Mouse (Mus musculus) CH12.LX (cell line): Measurements from ENCODE around the gene Rgs11. TPM values are rescaled to one million over a fixed set of nuclear protein-coding genes. Genes with fewer than 3 reads are reported as not detected.

Experiments used
- DNase-seq: peaks from one replicate; pipeline ENCODE4 v3.0.0-alpha.2; 2013; ENCODE audit errors: extremely low read depth
- H3K27ac ChIP-seq: 2 replicates; pipeline ENCODE4 v1.5.1; 2012; ENCODE audit warnings: low read depth, mild to moderate bottlenecking, control low read depth, moderate library complexity; ENCODE audit not compliant: insufficient read depth
- H3K27me3 ChIP-seq: replicated peaks from 2 replicates; pipeline ENCODE3; 2012; ENCODE audit warnings: inconsistent platforms
- H3K36me3 ChIP-seq, 2 experiments: replicated peaks in 1 of 2; 2 replicates each; pipeline versions ENCODE3 to v1.6.1; 2012; ENCODE audit warnings: inconsistent platforms in 1 of 2, low read length in 1 of 2, mild to moderate bottlenecking in 1 of 2, mixed read lengths in 1 of 2, moderate library complexity in 1 of 2; ENCODE audit not compliant: control insufficient read depth in 1 of 2, insufficient read depth in 1 of 2
- H3K4me1 ChIP-seq, 2 experiments: 2 replicates each; pipeline ENCODE4 v1.6.1; 2012; ENCODE audit warnings: inconsistent platforms in 1 of 2, moderate library complexity in 1 of 2; ENCODE audit not compliant: insufficient read depth in 2 of 2, control insufficient read depth in 1 of 2
- H3K4me2 ChIP-seq: 2 replicates; pipeline ENCODE4 v1.6.1; 2012; ENCODE audit warnings: low read depth, mild to moderate bottlenecking, control low read depth; ENCODE audit not compliant: poor library complexity, insufficient read depth, severe bottlenecking
- H3K4me3 ChIP-seq, 3 experiments: fragments of 150-350 bp in 1 of 3; sonication (generic) in 1 of 3; replicated peaks in 1 of 3; 2 replicates each; pipeline versions ENCODE3 to v1.5.1; 2011 to 2012; ENCODE audit warnings: low read depth in 2 of 3, low read length in 2 of 3, mild to moderate bottlenecking in 2 of 3, moderate library complexity in 2 of 3, control low read depth in 1 of 3, improper control_type of control experiment in 1 of 3, inconsistent platforms in 1 of 3, mixed read lengths in 1 of 3; ENCODE audit not compliant: poor library complexity in 1 of 3
- H3K79me2 ChIP-seq: replicated peaks from 2 replicates; pipeline ENCODE4 v1.6.1; 2012; ENCODE audit warnings: mild to moderate bottlenecking, moderate library complexity; ENCODE audit not compliant: control insufficient read depth, poor library complexity, insufficient read depth, severe bottlenecking; ENCODE audit errors: extremely low read depth
- H3K9ac ChIP-seq: 2 replicates; pipeline ENCODE4 v1.6.1; 2012; ENCODE audit warnings: low read depth, mild to moderate bottlenecking, control low read depth, moderate library complexity; ENCODE audit not compliant: insufficient read depth
- H3K9me3 ChIP-seq: replicated peaks from 2 replicates; pipeline ENCODE3; 2012; ENCODE audit warnings: low read length, inconsistent platforms, mixed read lengths
- CHD1 ChIP-seq: IDR thresholded peaks from 2 replicates; pipeline ENCODE4 v1.6.1; 2012; ENCODE audit warnings: low read depth, low read length, improper control_type of control experiment, inconsistent platforms
- CTCF ChIP-seq, 2 experiments: IDR thresholded peaks in 1 of 2; conservative IDR thresholded peaks in 1 of 2; 2 replicates each; pipeline ENCODE4 v1.5.1; 2011 to 2012; ENCODE audit warnings: low read depth in 2 of 2, low read length in 2 of 2, improper control_type of control experiment in 1 of 2, inconsistent platforms in 1 of 2, mild to moderate bottlenecking in 1 of 2, moderate library complexity in 1 of 2
- E2F4 ChIP-seq: IDR thresholded peaks from 2 replicates; pipeline ENCODE4 v1.6.1; 2011; ENCODE audit warnings: low read depth, low read length, improper control_type of control experiment; ENCODE audit not compliant: insufficient replicate concordance
- ELF1 ChIP-seq: IDR thresholded peaks from 2 replicates; pipeline ENCODE4 v1.6.1; 2014; ENCODE audit warnings: low read depth, mild to moderate bottlenecking, inconsistent platforms, low read length, improper control_type of control experiment
- GABPA ChIP-seq: IDR thresholded peaks from 2 replicates; pipeline ENCODE4 v1.6.1; 2012; ENCODE audit warnings: low read depth, low read length, improper control_type of control experiment, inconsistent platforms; ENCODE audit not compliant: insufficient replicate concordance
- HCFC1 ChIP-seq: IDR thresholded peaks from 2 replicates; pipeline ENCODE4 v1.6.1; 2012; ENCODE audit warnings: low read depth, mild to moderate bottlenecking, inconsistent platforms, low read length, improper control_type of control experiment
- IRF4 ChIP-seq: IDR thresholded peaks from 2 replicates; pipeline ENCODE4 v1.6.1; 2014; ENCODE audit warnings: low read depth, mild to moderate bottlenecking, inconsistent platforms, low read length, improper control_type of control experiment
- JUN ChIP-seq: IDR thresholded peaks from 2 replicates; pipeline ENCODE4 v1.6.1; 2011; ENCODE audit warnings: low read depth, mild to moderate bottlenecking, low read length, improper control_type of control experiment, moderate library complexity; ENCODE audit not compliant: insufficient read depth
- JUND ChIP-seq: conservative IDR thresholded peaks from 2 replicates; pipeline ENCODE4 v1.6.1; 2011; ENCODE audit warnings: low read depth, low read length, improper control_type of control experiment
- MAZ ChIP-seq: IDR thresholded peaks from 2 replicates; pipeline ENCODE4 v1.6.1; 2012; ENCODE audit warnings: low read depth, mild to moderate bottlenecking, inconsistent platforms, low read length, improper control_type of control experiment, moderate library complexity
- MXI1 ChIP-seq: IDR thresholded peaks from 2 replicates; pipeline ENCODE4 v1.6.1; 2011; ENCODE audit warnings: mild to moderate bottlenecking, low read depth, low read length, improper control_type of control experiment
- MYC ChIP-seq: IDR thresholded peaks from 2 replicates; pipeline ENCODE4 v1.6.1; 2011; ENCODE audit warnings: low read depth, mild to moderate bottlenecking, improper control_type of control experiment, low read length
- NRF1 ChIP-seq: IDR thresholded peaks from 2 replicates; pipeline ENCODE4 v1.6.1; 2014; ENCODE audit warnings: low read depth, mild to moderate bottlenecking, inconsistent platforms, low read length, improper control_type of control experiment, moderate library complexity
- POLR2A ChIP-seq: IDR thresholded peaks from 2 replicates; pipeline ENCODE4 v1.6.1; 2011; ENCODE audit warnings: low read depth, mild to moderate bottlenecking, improper control_type of control experiment, low read length
- POLR2AphosphoS2 ChIP-seq: IDR thresholded peaks from 2 replicates; pipeline ENCODE4 v1.6.1; 2011; ENCODE audit warnings: low read depth, low read length, improper control_type of control experiment
- SIN3A ChIP-seq: IDR thresholded peaks from 2 replicates; pipeline ENCODE4 v1.6.1; 2012; ENCODE audit warnings: low read length, improper control_type of control experiment, inconsistent platforms
- SMC3 ChIP-seq: IDR thresholded peaks from 2 replicates; pipeline ENCODE4 v1.6.1; 2011; ENCODE audit warnings: low read depth, low read length, improper control_type of control experiment
- TCF12 ChIP-seq: IDR thresholded peaks from 2 replicates; pipeline ENCODE4 v1.6.1; 2014; ENCODE audit warnings: low read depth, mild to moderate bottlenecking, inconsistent platforms, low read length, improper control_type of control experiment
- UBTF ChIP-seq: IDR thresholded peaks from 2 replicates; pipeline ENCODE4 v1.6.1; 2012; ENCODE audit warnings: low read depth, mild to moderate bottlenecking, inconsistent platforms, low read length, improper control_type of control experiment, moderate library complexity
- USF1 ChIP-seq: IDR thresholded peaks from 2 replicates; pipeline ENCODE4 v1.6.1; 2014; ENCODE audit warnings: low read depth, mild to moderate bottlenecking, inconsistent platforms, low read length, improper control_type of control experiment
- USF2 ChIP-seq: conservative IDR thresholded peaks from 2 replicates; pipeline ENCODE4 v1.6.1; 2011; ENCODE audit warnings: low read depth, low read length, improper control_type of control experiment
- ZKSCAN1 ChIP-seq: IDR thresholded peaks from 2 replicates; pipeline ENCODE4 v1.6.1; 2012; ENCODE audit warnings: low read depth, inconsistent platforms, low read length, improper control_type of control experiment, borderline replicate concordance
- ZMIZ1 ChIP-seq: IDR thresholded peaks from 2 replicates; pipeline ENCODE4 v1.6.1; 2012; ENCODE audit warnings: low read depth, mild to moderate bottlenecking, inconsistent platforms, low read length, improper control_type of control experiment
- ZNF384 ChIP-seq: IDR thresholded peaks from 2 replicates; pipeline ENCODE4 v1.6.1; 2012; ENCODE audit warnings: low read depth, low read length, improper control_type of control experiment, inconsistent platforms
- dilution Hi-C: fragments of 300-500 bp; cut with MboI; formaldehyde crosslinking; loops from 2 replicates; pipeline ENCODE4 v1.14.3; 2020; ENCODE audit warnings: low sequenced_read_pairs; ENCODE audit not compliant: extremely low pct_unique_long_range_greater_than_20kb, extremely low pct_ligation_motif_present
- in situ Hi-C: fragments of 300-500 bp; cut with MboI; formaldehyde crosslinking; loops from 3 replicates; pipeline ENCODE4 v1.14.3; 2019; ENCODE audit warnings: low sequenced_read_pairs, low pct_ligation_motif_present, low pct_unique_long_range_greater_than_20kb, mixed read lengths
- polyA plus RNA-seq: library from polyadenylated mRNA; unstranded; fragments of >175 nt; gene quantifications from 2 replicates; pipeline ENCODE4 v1.2.1, GENCODE M21; 2012; ENCODE audit warnings: low read depth; ENCODE audit not compliant: insufficient read length
- total RNA-seq, 2 experiments: library from RNA; depleted of rRNA; stranded (reverse); fragments of 300-350 nt in 1 of 2; fragments of >200 nt in 1 of 2; gene quantifications; 2 replicates each; pipeline ENCODE4 v1.2.3; 2012 to 2014

Gene Rgs11
- total and polyA plus RNA-seq, 3 experiments: 0.13 to 8.1 (median 0.40) TPM

- Histone ChIP-seq H3K79me2 (no peaks in the 10 kb centered on the region), H3K9ac (peak within 1 kb of the TSS; percentile 69), H3K27me3 (peaks cover 9% of the 10 kb centered on the region), H3K4me1 (peaks cover 0 to 22% of the 10 kb centered on the region in 2 experiments)
- dilution Hi-C loops: no loop called here
- TF ChIP-seq MYC (no peak), NRF1 (no peak), MXI1 (peak; percentile 37), TCF12 (no peak), HCFC1 (peak; percentile 75), E2F4 (no peak), ZKSCAN1 (no peak), MAZ (peak; percentile 87), ZMIZ1 (no peak), CTCF (conservative IDR thresholded peaks at IDR 0.05 in 1 of 2, IDR thresholded peaks at IDR 0.05 in 1 of 2; ENCODE audit: low read depth in 2 of 2, low read length in 2 of 2) (peak in 1 of 2 experiments; percentile 41; a peak in 2 of 4 replicates), SIN3A (peak; percentile 76), ELF1 (peak; percentile 54), POLR2AphosphoS2 (no peak), SMC3 (no peak), POLR2A (peak; percentile 61)
- TF ChIP-seq, all 38 proteins: peak for 7
- H3K36me3 ChIP-seq: no peaks in the 10 kb centered on the region
- peak within 1 kb of the TSS; percentile 71 to 88 (median 84) for H3K4me3 ChIP-seq
- in situ Hi-C loops: loop anchor here (5.0 kb wide), 1 partner anchor 52 kb away; no protein-coding TSS in a partner anchor
- H3K27ac ChIP-seq: peak within 1 kb of the TSS; percentile 2; the same call in 1 of the 2 replicates
- H3K4me2 ChIP-seq: peak within 1 kb of the TSS; percentile 76
- peaks cover 6% of the 10 kb centered on the region for H3K9me3 ChIP-seq
- peak; percentile 95 for DNase-seq
Observed at GRCm38 (mm10) chr17:26244101-26244841, 41.5 kb downstream of the Rgs11 start, which contains the start of gene Fam234a. Fam234a (minus strand) TSS chr17:26244242.

DNA sequence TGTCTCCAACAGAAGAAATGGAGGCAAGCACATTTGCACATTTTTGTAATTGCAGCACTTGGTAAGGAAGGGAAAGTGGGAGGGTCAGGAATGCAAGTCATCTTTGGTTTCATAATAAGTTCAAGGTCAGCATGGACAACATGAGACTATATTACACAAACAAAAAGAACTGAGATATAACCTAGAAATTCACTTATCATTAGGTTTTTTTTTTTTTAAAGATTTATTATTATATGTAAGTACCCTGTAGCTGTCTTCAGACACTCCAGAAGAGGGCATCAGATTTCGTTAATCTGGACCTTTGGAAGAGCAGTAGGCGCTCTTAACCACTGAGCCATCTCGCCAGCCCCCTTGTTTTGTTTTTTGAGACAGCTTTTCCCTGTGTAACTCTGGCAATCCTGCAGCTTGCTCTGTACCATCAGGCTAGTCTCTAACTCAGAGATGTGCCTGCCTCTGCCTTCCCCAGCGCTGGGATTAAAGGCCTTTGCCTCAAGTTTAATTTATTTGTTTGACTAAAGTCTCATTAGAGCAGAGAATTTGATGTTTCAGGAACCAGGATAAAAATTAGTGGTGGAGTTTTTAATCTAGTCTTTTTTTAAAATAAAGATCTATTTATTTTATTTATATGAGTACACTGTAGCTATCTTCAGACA, 49.3 kb downstream of the Rgs11 start:
- H3K79me2 ChIP-seq: peaks cover 38% of the 10 kb centered on the region
- dilution Hi-C loops: no loop called here
- H3K4me3 ChIP-seq: peak overlapping the region; percentile 30 to 94 (median 88)
- peaks cover 2 to 17% of the 10 kb centered on the region in 2 experiments; a peak in 3 of 4 replicates for H3K4me1 ChIP-seq
- H3K9ac ChIP-seq: peak overlapping the region; percentile 84
- peaks cover 8% of the 10 kb centered on the region for H3K27me3 ChIP-seq
- H3K27ac ChIP-seq: no peak overlapping the region
- peak overlapping the region; percentile 82; the same call in 1 of the 2 replicates for H3K4me2 ChIP-seq
- in situ Hi-C loops: no loop called here
- TF ChIP-seq UBTF: no peak
- TF ChIP-seq JUN: no peak
- no peak for TF ChIP-seq HCFC1
- TF ChIP-seq ZMIZ1: no peak
- TF ChIP-seq USF2: no peak
- TF ChIP-seq JUND: no peak
- TF ChIP-seq E2F4: no peak
- no peak for TF ChIP-seq USF1
- TF ChIP-seq CTCF (conservative IDR thresholded peaks at IDR 0.05 in 1 of 2, IDR thresholded peaks at IDR 0.05 in 1 of 2; ENCODE audit: low read depth in 2 of 2, low read length in 2 of 2): peak in 1 of 2 experiments; percentile 14; a peak in 1 of 4 replicates
- no peak for TF ChIP-seq IRF4
- TF ChIP-seq GABPA: no peak
- peak; percentile 67 for TF ChIP-seq ZNF384
- no peak for TF ChIP-seq SIN3A
- no peak for TF ChIP-seq ZKSCAN1
- TF ChIP-seq CHD1: peak; percentile 75; the same call in 1 of the 2 replicates
- TF ChIP-seq, all 38 proteins: peak for 3
- DNase-seq: no peak
- H3K36me3 ChIP-seq: peaks cover 4 to 18% of the 10 kb centered on the region in 2 experiments
- H3K9me3 ChIP-seq: no peaks in the 10 kb centered on the region
